Mouse (Mus musculus): ENCODE measurements around the gene Nprl3.
A peak's percentile ranks its signal among the peaks of the same experiment; 100 is the strongest.

Nprl3 gene

DNA sequence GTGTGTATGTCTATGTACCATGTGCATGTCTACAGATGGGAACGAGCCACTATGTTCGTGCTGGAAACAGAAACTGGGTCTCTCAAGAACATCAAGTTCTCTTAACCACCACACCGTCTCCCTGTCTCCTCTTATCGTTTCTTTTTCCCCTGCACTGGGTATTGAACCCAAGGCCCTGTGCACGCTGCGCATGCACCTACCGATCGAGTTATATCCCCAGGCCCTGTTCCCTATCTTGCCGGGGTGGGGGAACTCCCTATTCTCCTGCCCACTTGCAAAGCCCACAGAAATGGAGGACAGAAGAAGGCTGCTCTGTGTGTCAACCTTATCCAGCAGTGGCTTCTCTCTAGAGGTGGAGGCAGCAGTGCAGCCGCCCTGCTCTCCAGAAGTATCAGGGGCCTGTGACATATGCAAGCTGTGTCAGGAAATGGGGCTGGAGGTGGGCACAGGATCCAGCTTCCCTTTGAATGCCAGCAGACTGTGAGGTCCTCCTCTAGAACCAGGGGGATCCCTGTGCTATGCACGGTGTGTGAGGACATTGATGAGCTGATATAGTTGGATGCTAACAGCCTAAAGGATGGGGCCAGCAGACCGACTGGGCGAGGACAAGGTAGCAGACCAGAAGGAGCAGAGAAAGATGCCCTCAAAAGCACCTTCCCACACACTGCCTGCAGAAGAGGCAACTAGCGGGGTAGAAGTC lies 69.1 kb downstream of the Nprl3 start:
- DNase-seq (ENCODE audit: low read depth, low spot score) = no peak

DNA sequence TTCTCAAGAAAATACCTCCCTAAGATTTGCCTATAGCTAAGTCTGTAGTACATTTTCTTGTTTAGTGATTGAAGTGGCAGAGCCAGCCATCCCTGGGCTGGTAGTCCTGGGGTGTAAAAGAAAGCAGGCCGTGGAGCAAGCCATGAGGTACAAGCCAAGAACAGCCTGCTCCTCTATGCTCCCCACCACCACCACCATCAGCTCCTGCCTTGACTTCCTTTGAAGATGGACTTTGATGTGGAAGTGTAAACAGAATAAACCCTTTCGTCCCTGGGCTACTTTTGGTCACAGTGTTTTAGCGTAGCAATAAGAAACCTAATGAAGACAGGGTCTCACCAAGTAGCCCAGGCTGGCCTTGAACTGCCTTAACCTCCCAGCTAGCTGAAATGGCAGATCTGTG lies 69.7 kb downstream of the Nprl3 start:
- no peak for DNase-seq (ENCODE audit: low read depth, low spot score)

- no peak for DNase-seq (ENCODE audit: low read depth, low spot score)
These were observed 70.8 kb downstream of the Nprl3 start for GRCm38 (mm10) chr11:32196727-32197126.

GRCm38 (mm10) chr11:32195867-32196540 lies 71.5 kb downstream of the Nprl3 start:
- no peak for DNase-seq (ENCODE audit: low read depth, low spot score)

GRCm38 (mm10) chr11:32194626-32195025 lies 72.9 kb downstream of the Nprl3 start:
- no peak for DNase-seq (ENCODE audit: low read depth, low spot score)

- no peak for DNase-seq (ENCODE audit: low read depth, low spot score)
These were observed 73.4 kb downstream of the Nprl3 start for GRCm38 (mm10) chr11:32194086-32194485.

GRCm38 (mm10) chr11:32193156-32193555 lies 74.4 kb downstream of the Nprl3 start:
- DNase-seq (ENCODE audit: low read depth, low spot score) = no peak

GRCm38 (mm10) chr11:32190603-32191110 lies 76.8 kb downstream of the Nprl3 start:
- no peak for DNase-seq (ENCODE audit: low read depth, low spot score)

DNA sequence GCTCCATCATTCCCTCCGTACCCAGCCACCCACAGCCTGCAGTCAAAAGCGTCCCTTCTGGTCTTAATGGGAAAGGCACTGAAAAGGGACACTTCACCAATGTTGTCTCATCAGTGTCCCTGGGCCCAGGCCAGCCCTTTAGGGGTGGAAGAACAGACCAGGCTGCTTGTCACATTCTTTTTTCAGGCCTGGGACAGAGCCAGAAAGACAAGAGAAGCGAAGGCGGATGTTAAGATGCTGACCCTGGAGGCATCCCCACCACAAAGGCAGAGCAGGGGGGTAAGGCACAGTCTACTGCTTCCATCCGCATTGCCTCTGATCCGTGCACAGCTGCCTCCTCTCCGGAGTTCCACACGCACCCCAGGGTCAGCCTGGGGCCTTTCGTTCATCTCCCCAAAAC lies 77.4 kb downstream of the Nprl3 start:
- no peak for DNase-seq (ENCODE audit: low read depth, low spot score)

GRCm38 (mm10) chr11:32189434-32189833 lies 78.1 kb downstream of the Nprl3 start:
- no peak for DNase-seq (ENCODE audit: low read depth, low spot score)

DNA sequence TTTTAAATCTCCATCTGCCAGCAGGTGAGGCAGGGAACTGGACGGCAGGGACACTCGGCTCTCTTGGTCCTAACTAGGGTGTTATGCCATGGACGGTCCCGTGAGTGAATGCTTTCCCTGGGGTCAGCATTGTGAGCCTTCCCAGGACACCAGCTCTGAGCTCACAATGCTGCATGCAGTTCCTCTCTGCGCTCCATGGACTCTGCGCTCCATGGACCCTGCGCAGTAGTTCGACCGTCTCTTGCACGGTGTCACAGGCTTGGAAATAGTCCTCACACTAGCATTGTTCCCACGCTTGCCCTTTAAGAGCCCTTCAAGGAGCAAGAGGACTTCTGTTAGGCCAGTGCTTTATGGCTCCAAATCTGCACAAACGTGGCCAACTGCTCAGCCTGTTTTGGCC lies 78.6 kb downstream of the Nprl3 start:
- DNase-seq (ENCODE audit: low read depth, low spot score) = no peak

GRCm38 (mm10) chr11:32187256-32187655 lies 80.3 kb downstream of the Nprl3 start:
- no peak for DNase-seq (ENCODE audit: low read depth, low spot score)

DNA sequence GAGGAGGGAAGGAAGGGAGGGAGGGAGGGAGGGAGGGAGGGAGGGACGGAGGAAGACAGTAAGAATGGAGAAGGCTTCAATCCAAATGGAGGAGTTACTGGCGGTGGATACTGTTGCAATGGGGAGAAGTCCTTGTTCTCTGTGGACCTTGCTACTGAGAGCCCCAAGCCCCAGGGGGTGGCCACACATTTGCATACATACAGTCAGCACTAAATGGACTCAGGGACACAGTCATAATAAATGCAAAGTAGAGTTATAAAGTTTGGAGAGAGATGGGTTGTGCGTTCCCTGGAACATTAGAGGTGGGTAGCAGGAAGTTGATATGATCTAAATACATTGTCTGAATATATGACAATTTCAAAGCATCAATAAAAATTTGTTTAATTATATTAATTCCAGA lies 81.5 kb downstream of the Nprl3 start:
- DNase-seq (ENCODE audit: low read depth, low spot score) = no peak

DNA sequence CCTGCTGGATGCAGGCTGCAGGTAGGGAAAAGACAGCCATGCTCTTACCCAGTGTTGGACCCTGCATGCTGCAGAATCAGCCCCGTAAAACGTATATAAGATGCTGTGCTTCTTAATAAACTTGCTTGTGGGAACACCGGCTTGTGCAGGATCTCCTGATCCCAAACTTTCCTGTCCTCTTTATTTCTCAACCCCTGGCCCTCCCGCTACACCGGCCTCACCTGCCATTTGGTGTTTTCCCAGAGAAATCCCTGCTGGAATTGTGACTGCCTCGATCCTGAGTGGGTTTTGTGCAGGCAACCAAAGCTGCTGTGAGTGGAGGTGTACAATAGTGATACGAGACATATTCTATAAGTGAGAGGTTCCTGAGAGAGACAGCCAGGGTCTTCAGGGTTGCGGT lies 83.0 kb downstream of the Nprl3 start:
- DNase-seq (ENCODE audit: low read depth, low spot score) = no peak

GRCm38 (mm10) chr11:32181973-32182868 lies 85.3 kb downstream of the Nprl3 start:
- DNase-seq (ENCODE audit: low read depth, low spot score) = peak; percentile 51

DNA sequence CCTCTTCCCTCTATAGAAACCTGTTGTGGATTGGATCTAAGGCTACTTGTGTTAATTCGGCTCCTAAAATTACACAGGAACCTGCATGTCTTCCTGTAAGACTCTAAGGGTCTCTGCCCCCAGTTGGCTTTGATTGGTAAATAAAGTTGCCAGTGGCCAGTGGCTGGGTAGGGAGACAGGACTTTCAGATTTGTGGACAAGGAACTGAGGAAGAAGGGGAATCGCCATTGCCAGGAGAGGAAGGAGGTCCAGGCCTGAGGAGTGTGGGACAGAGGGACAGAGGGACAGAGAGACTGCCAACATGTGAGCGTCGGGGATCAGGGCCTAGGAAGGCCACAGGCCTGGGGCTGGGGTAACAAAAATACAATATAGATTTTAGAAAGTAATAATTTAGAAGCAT lies 86.3 kb downstream of the Nprl3 start:
- no peak for DNase-seq (ENCODE audit: low read depth, low spot score)

DNA sequence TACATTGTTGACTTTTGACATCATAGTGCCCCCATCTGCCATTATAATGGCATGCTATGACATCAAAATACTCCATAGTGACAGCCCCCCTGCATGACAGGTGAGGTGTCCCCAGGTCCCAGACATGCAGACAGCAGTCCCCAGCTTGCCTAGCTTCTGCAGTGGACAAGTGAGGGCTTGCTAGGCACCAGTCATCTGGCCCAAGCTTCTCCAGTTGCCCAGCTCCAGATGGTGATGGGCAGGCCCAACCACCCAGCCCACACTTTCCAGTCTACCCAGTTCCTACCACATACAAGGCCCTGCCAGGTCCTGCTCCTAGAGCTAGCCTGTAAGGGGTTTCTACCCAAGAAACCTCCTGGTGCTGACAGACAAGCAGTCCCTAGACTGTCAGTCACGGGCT lies 89.0 kb downstream of the Nprl3 start:
- no peak for DNase-seq (ENCODE audit: low read depth, low spot score)
